Mouse (Mus musculus): ENCODE data around the gene Kpna7. TPM values are rescaled to one million over a fixed set of nuclear protein-coding genes. Genes with fewer than 3 reads are reported as not detected.

The Kpna7 gene
- polyA plus RNA-seq, 1 experiment, result not detected

GRCm38 (mm10) chr5:145116916-145117315 is 33.1 kb upstream of the Kpna7 start:
- Histone ChIP-seq H3K27ac (ENCODE audit: insufficient read depth, low read length) (no peak overlapping the region), H3K4me1 (ENCODE audit: control insufficient read depth, insufficient read depth, low read length) (no peaks in the 10 kb centered on the region), H3K9ac (ENCODE audit: low read depth, poor library complexity, severe bottlenecking) (no peak overlapping the region), H3K9me3 (replicated peaks; ENCODE audit: control insufficient read depth, insufficient read depth, low read length, poor library complexity, severe bottlenecking) (no peaks in the 10 kb centered on the region), H3K4me3 (ENCODE audit: low read depth, low read length) (no peak overlapping the region), H3K27me3 (ENCODE audit: control insufficient read depth, insufficient read depth, low read length, poor library complexity, severe bottlenecking) (no peaks in the 10 kb centered on the region), H3K36me3 (ENCODE audit: control insufficient read depth, insufficient read depth, low read length, poor library complexity, severe bottlenecking) (no peaks in the 10 kb centered on the region)
- TF ChIP-seq EP300 (IDR thresholded peaks at IDR 0.05; ENCODE audit: insufficient read depth, low read depth, low read length) (no peak), CTCF (IDR thresholded peaks at IDR 0.05; ENCODE audit: low read depth, low read length) (peak; percentile 87)

- no peak for TF ChIP-seq CTCF (IDR thresholded peaks at IDR 0.05; ENCODE audit: low read depth, low read length)
- no peak for TF ChIP-seq POLR2A (IDR thresholded peaks at IDR 0.05; ENCODE audit: insufficient read depth, low read length)
- no peak for TF ChIP-seq EP300 (IDR thresholded peaks at IDR 0.05; ENCODE audit: insufficient read depth, low read depth, low read length)
- Histone ChIP-seq H3K4me3 (ENCODE audit: low read depth, low read length) (no peak overlapping the region), H3K27me3 (ENCODE audit: control insufficient read depth, insufficient read depth, low read length, poor library complexity, severe bottlenecking) (no peaks in the 10 kb centered on the region), H3K36me3 (ENCODE audit: control insufficient read depth, insufficient read depth, low read length, poor library complexity, severe bottlenecking) (no peaks in the 10 kb centered on the region), H3K27ac (ENCODE audit: insufficient read depth, low read length) (no peak overlapping the region), H3K4me1 (ENCODE audit: control insufficient read depth, insufficient read depth, low read length) (no peaks in the 10 kb centered on the region), H3K9ac (ENCODE audit: low read depth, poor library complexity, severe bottlenecking) (no peak overlapping the region), H3K9me3 (replicated peaks; ENCODE audit: control insufficient read depth, insufficient read depth, low read length, poor library complexity, severe bottlenecking) (no peaks in the 10 kb centered on the region)
These were observed 32.5 kb upstream of the Kpna7 start for GRCm38 (mm10) chr5:145116316-145116715.

DNA sequence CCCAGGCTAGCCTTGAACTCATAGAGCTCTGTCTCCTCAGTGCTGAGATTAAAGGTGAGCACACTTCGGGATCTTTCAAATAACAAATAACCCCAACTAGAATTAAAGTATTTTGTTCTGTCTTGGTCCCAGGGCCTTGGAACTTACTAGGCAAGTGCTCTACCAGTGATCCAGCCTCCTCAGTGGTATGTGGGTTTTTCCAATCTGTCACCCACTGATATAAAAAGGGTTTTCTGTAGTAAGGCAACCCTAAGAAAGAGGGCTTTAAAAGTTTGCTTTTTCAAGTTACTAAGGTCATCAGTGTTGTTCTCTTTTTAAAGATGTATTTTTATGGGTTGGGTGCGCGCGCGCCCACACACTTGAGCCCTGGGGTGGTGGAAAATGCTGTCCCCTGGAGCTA is 31.9 kb upstream of the Kpna7 start:
- H3K27me3 ChIP-seq (ENCODE audit: control insufficient read depth, insufficient read depth, low read length, poor library complexity, severe bottlenecking), result no peaks in the 10 kb centered on the region
- H3K27ac ChIP-seq (ENCODE audit: insufficient read depth, low read length), result no peak overlapping the region

DNA sequence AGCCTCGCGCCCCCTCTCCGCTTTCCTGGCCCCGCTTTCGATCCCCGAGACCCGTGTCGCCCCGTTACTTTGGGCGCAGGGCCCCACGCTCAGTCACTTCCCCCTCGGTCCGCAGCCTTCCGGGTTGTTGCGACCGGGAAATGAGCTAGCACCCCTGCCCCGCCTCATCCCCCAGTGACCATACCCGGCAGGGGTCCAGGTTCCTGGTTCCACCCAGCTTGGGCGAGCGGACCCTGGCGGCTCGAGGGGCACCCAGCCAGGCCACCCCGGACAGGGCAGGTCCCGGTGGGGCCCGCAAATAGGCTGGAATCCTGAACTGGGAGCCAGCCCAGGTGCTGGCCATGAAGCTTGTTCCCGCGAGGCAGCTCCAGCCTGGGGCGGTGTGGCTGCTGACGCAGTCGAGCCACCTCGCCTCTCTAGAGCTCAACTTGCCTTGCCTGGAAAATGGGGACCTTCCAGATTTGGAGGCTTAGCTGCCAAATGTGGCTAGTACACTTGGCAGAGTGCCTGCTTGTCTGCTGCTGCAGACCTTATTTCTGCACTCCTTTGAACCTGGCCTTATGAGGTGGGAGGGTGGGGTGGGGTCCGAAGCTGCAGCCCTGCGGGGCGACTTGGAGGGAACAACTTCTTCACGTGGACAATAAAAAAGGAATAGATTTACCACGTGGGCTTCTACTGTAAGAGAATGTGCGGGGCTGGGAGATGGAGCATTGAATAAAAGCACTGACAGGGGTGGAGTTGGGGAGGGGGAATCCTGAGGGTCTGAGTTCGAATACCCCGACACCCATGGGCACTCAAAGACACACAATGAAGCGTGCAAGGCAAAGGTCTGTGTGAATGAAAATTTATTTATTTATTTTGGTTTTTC is 31.0 kb upstream of the Kpna7 start:
- H3K4me1 ChIP-seq (ENCODE audit: control insufficient read depth, insufficient read depth, low read length), result no peaks in the 10 kb centered on the region
- peak overlapping the region; percentile 72 for H3K4me3 ChIP-seq (ENCODE audit: low read depth, low read length)
- peak overlapping the region; percentile 78 for H3K9ac ChIP-seq (ENCODE audit: low read depth, poor library complexity, severe bottlenecking)
- no peaks in the 10 kb centered on the region for H3K27me3 ChIP-seq (ENCODE audit: control insufficient read depth, insufficient read depth, low read length, poor library complexity, severe bottlenecking)
- H3K36me3 ChIP-seq (ENCODE audit: control insufficient read depth, insufficient read depth, low read length, poor library complexity, severe bottlenecking), result no peaks in the 10 kb centered on the region
- H3K9me3 ChIP-seq (replicated peaks; ENCODE audit: control insufficient read depth, insufficient read depth, low read length, poor library complexity, severe bottlenecking), result no peaks in the 10 kb centered on the region
- TF ChIP-seq CTCF (IDR thresholded peaks at IDR 0.05; ENCODE audit: low read depth, low read length) (no peak), POLR2A (IDR thresholded peaks at IDR 0.05; ENCODE audit: insufficient read depth, low read length) (no peak)
- H3K27ac ChIP-seq (ENCODE audit: insufficient read depth, low read length), result no peak overlapping the region

More for the DNA sequence above, 31.9 kb upstream of the Kpna7 start:
- no peak overlapping the region for H3K9ac ChIP-seq (ENCODE audit: low read depth, poor library complexity, severe bottlenecking)
- no peaks in the 10 kb centered on the region for H3K36me3 ChIP-seq (ENCODE audit: control insufficient read depth, insufficient read depth, low read length, poor library complexity, severe bottlenecking)
- H3K9me3 ChIP-seq (replicated peaks; ENCODE audit: control insufficient read depth, insufficient read depth, low read length, poor library complexity, severe bottlenecking), result no peaks in the 10 kb centered on the region
- H3K4me3 ChIP-seq (ENCODE audit: low read depth, low read length), result no peak overlapping the region
- no peak for TF ChIP-seq CTCF (IDR thresholded peaks at IDR 0.05; ENCODE audit: low read depth, low read length)
- TF ChIP-seq POLR2A (IDR thresholded peaks at IDR 0.05; ENCODE audit: insufficient read depth, low read length), result no peak
- no peak for TF ChIP-seq EP300 (IDR thresholded peaks at IDR 0.05; ENCODE audit: insufficient read depth, low read depth, low read length)
- H3K4me1 ChIP-seq (ENCODE audit: control insufficient read depth, insufficient read depth, low read length), result no peaks in the 10 kb centered on the region

GRCm38 (mm10) chr5:145114071-145114605 is 30.3 kb upstream of the Kpna7 start, which contains the start of gene Arpc1b:
Gene Arpc1b (plus strand): TSS chr5:145114215.
- no peaks in the 10 kb centered on the region for H3K4me1 ChIP-seq (ENCODE audit: control insufficient read depth, insufficient read depth, low read length)
- H3K36me3 ChIP-seq (ENCODE audit: control insufficient read depth, insufficient read depth, low read length, poor library complexity, severe bottlenecking), result no peaks in the 10 kb centered on the region
- H3K27me3 ChIP-seq (ENCODE audit: control insufficient read depth, insufficient read depth, low read length, poor library complexity, severe bottlenecking), result no peaks in the 10 kb centered on the region
- no peaks in the 10 kb centered on the region for H3K9me3 ChIP-seq (replicated peaks; ENCODE audit: control insufficient read depth, insufficient read depth, low read length, poor library complexity, severe bottlenecking)
- H3K9ac ChIP-seq (ENCODE audit: low read depth, poor library complexity, severe bottlenecking), result peak within 1 kb of the TSS; percentile 78
- peak within 1 kb of the TSS; percentile 72 for H3K4me3 ChIP-seq (ENCODE audit: low read depth, low read length)
- H3K27ac ChIP-seq (ENCODE audit: insufficient read depth, low read length), result no peak within 1 kb of the TSS
- TF ChIP-seq POLR2A (IDR thresholded peaks at IDR 0.05; ENCODE audit: insufficient read depth, low read length), result peak; percentile 63
- no peak for TF ChIP-seq CTCF (IDR thresholded peaks at IDR 0.05; ENCODE audit: low read depth, low read length)

GRCm38 (mm10) chr5:145113416-145113815 is 29.6 kb upstream of the Kpna7 start:
- peak overlapping the region; percentile 78 for H3K9ac ChIP-seq (ENCODE audit: low read depth, poor library complexity, severe bottlenecking)
- no peak overlapping the region for H3K27ac ChIP-seq (ENCODE audit: insufficient read depth, low read length)
- H3K9me3 ChIP-seq (replicated peaks; ENCODE audit: control insufficient read depth, insufficient read depth, low read length, poor library complexity, severe bottlenecking), result no peaks in the 10 kb centered on the region
- no peaks in the 10 kb centered on the region for H3K4me1 ChIP-seq (ENCODE audit: control insufficient read depth, insufficient read depth, low read length)
- no peaks in the 10 kb centered on the region for H3K27me3 ChIP-seq (ENCODE audit: control insufficient read depth, insufficient read depth, low read length, poor library complexity, severe bottlenecking)
- H3K36me3 ChIP-seq (ENCODE audit: control insufficient read depth, insufficient read depth, low read length, poor library complexity, severe bottlenecking), result no peaks in the 10 kb centered on the region
- TF ChIP-seq EP300 (IDR thresholded peaks at IDR 0.05; ENCODE audit: insufficient read depth, low read depth, low read length) (no peak), CTCF (IDR thresholded peaks at IDR 0.05; ENCODE audit: low read depth, low read length) (no peak)
- H3K4me3 ChIP-seq (ENCODE audit: low read depth, low read length), result peak overlapping the region; percentile 50
